Comparison of ENCODE assay signal across 8 mouse cellular contexts in genomic region chr17:35048149-35048931, GRCm38 (mm10). TPM values are rescaled to one million over a fixed set of nuclear protein-coding genes. Genes with fewer than 3 reads are reported as not detected.
DNase-seq lines count a peak whose midpoint lies in the region; ATAC-seq and TF ChIP-seq lines count a peak whose summit lies in the region.

No protein-coding gene starts in this region.

- H3K4me3 ChIP-seq in hindbrain, embryonic 12.5 days = no peak overlapping the region
- H3K4me3 ChIP-seq in hindbrain, embryonic 13.5 days = no peak overlapping the region
- peak overlapping the region; percentile 86 for H3K4me3 ChIP-seq in bone marrow macrophage, adult 2 months (ENCODE audit: insufficient read depth, low read length)
- H3K4me3 ChIP-seq in hindbrain, embryonic 16.5 days (ENCODE audit: low read length) = no peak overlapping the region
- H3K4me3 ChIP-seq in liver, embryonic 14.5 days (ENCODE audit: insufficient read depth in 1 of 2, low read depth in 2 of 2, low read length in 2 of 2) = peak overlapping the region; percentile 34 to 38

- no peak for DNase-seq in liver, embryonic 14.5 days (ENCODE audit: low read depth in 3 of 3, low spot score in 3 of 3)
- peak; percentile 30 to 55 for DNase-seq in thymus, postnatal 36 days
- DNase-seq in left cerebral cortex, adult 8-10 months (ENCODE audit: low spot score in 2 of 2) = no peak
- no peak for DNase-seq in gastrocnemius, postnatal 4 days (ENCODE audit: low spot score in 2 of 2)

- TF ChIP-seq EP300 in liver, embryonic 14.5 days (IDR thresholded peaks at IDR 0.05; ENCODE audit: low read depth) = no peak

- H3K4me2 ChIP-seq in hindbrain, embryonic 12.5 days (replicated peaks) = 0 out of 2 replicates have a peak overlapping the region, but pooled peaks have one; percentile 11
- H3K4me2 ChIP-seq in hindbrain, embryonic 13.5 days = no peak overlapping the region
- H3K4me2 ChIP-seq in hindbrain, embryonic 16.5 days (ENCODE audit: low read length) = no peak overlapping the region
- H3K4me2 ChIP-seq in liver, embryonic 14.5 days (ENCODE audit: low read depth) = peak overlapping the region; percentile 98

- H3K36me3 ChIP-seq in hindbrain, embryonic 12.5 days = no peaks in the 10 kb centered on the region
- no peaks in the 10 kb centered on the region for H3K36me3 ChIP-seq in hindbrain, embryonic 13.5 days
- H3K36me3 ChIP-seq in hindbrain, embryonic 16.5 days (ENCODE audit: control insufficient read depth, insufficient read depth, low read length) = no peaks in the 10 kb centered on the region
- peaks cover 14% of the 10 kb centered on the region for H3K36me3 ChIP-seq in liver, embryonic 14.5 days (replicated peaks; ENCODE audit: control insufficient read depth, insufficient read depth, low read depth)

- TF ChIP-seq CTCF in bone marrow macrophage, adult 2 months (IDR thresholded peaks at IDR 0.05; ENCODE audit: low read depth, low read length) = no peak
- no peak for TF ChIP-seq CTCF in liver, embryonic 14.5 days (IDR thresholded peaks at IDR 0.05; ENCODE audit: low read depth)

- 37% methylated on average over 11 of the region's 11 CpGs for WGBS in hindbrain, embryonic 12.5 days
- 50% methylated on average over 11 of the region's 11 CpGs for WGBS in hindbrain, embryonic 13.5 days
- 42% methylated on average over 11 of the region's 11 CpGs for WGBS in hindbrain, embryonic 16.5 days
- WGBS in liver, embryonic 14.5 days (ENCODE audit: insufficient replicate concordance) = 3% methylated on average over 11 of the region's 11 CpGs

- H3K27ac ChIP-seq in hindbrain, embryonic 12.5 days = peak overlapping the region; percentile 62
- no peak overlapping the region; the same call in 1 of the 2 replicates for H3K27ac ChIP-seq in hindbrain, embryonic 13.5 days
- peak overlapping the region; percentile 99 for H3K27ac ChIP-seq in bone marrow macrophage, adult 2 months (ENCODE audit: insufficient read depth, low read depth, low read length)
- peak overlapping the region; percentile 13; the same call in 1 of the 2 replicates for H3K27ac ChIP-seq in hindbrain, embryonic 16.5 days (ENCODE audit: low read depth, low read length)
- peak overlapping the region; percentile 81 for H3K27ac ChIP-seq in liver, embryonic 14.5 days

- no peak for ATAC-seq in hindbrain, embryonic 12.5 days (ENCODE audit: low FRiP score)
- no peak for ATAC-seq in hindbrain, embryonic 13.5 days (ENCODE audit: low FRiP score)
- no peak for ATAC-seq in hindbrain, embryonic 16.5 days
- no peak for ATAC-seq in liver, embryonic 14.5 days (ENCODE audit: insufficient read depth)

- H3K9ac ChIP-seq in hindbrain, embryonic 12.5 days = no peak overlapping the region
- H3K9ac ChIP-seq in hindbrain, embryonic 13.5 days = no peak overlapping the region
- no peak overlapping the region for H3K9ac ChIP-seq in hindbrain, embryonic 16.5 days (ENCODE audit: low read depth, low read length)
- H3K9ac ChIP-seq in liver, embryonic 14.5 days (replicated peaks) = peak overlapping the region; percentile 57

- peaks cover 56% of the 10 kb centered on the region for H3K4me1 ChIP-seq in hindbrain, embryonic 12.5 days
- H3K4me1 ChIP-seq in hindbrain, embryonic 13.5 days (replicated peaks) = peaks cover 47% of the 10 kb centered on the region
- H3K4me1 ChIP-seq in bone marrow macrophage, adult 2 months (ENCODE audit: control insufficient read depth, insufficient read depth, low read length) = peaks cover 50% of the 10 kb centered on the region
- peaks cover 10% of the 10 kb centered on the region for H3K4me1 ChIP-seq in hindbrain, embryonic 16.5 days (ENCODE audit: control insufficient read depth, insufficient read depth, low read depth, low read length)
- H3K4me1 ChIP-seq in liver, embryonic 14.5 days (replicated peaks; ENCODE audit: control insufficient read depth in 2 of 2, insufficient read depth in 2 of 2, low read length in 1 of 2) = peaks cover 63 to 65% of the 10 kb centered on the region in 2 experiments

- H3K27me3 ChIP-seq in hindbrain, embryonic 12.5 days = no peaks in the 10 kb centered on the region
- no peaks in the 10 kb centered on the region for H3K27me3 ChIP-seq in hindbrain, embryonic 13.5 days
- no peaks in the 10 kb centered on the region for H3K27me3 ChIP-seq in hindbrain, embryonic 16.5 days (replicated peaks; ENCODE audit: control insufficient read depth, insufficient read depth, low read length)
- no peaks in the 10 kb centered on the region for H3K27me3 ChIP-seq in liver, embryonic 14.5 days (ENCODE audit: control insufficient read depth, insufficient read depth, low read length)

- 0 out of 2 replicates have a peak, but pooled peaks have one; percentile 19 for TF ChIP-seq POLR2A in bone marrow macrophage, adult 2 months (IDR thresholded peaks at IDR 0.05; ENCODE audit: borderline replicate concordance, low read depth, low read length)

- H3K9me3 ChIP-seq in hindbrain, embryonic 12.5 days (replicated peaks) = no peaks in the 10 kb centered on the region
- H3K9me3 ChIP-seq in hindbrain, embryonic 13.5 days = no peaks in the 10 kb centered on the region
- H3K9me3 ChIP-seq in hindbrain, embryonic 16.5 days (ENCODE audit: control insufficient read depth, low read length) = no peaks in the 10 kb centered on the region
- H3K9me3 ChIP-seq in liver, embryonic 14.5 days (ENCODE audit: control insufficient read depth, low read length) = no peaks in the 10 kb centered on the region

RNA-seq across cellular contexts. Expression of gene Clic1, which starts 1.4 kb away (rescaled TPM):
- 157 and 159 TPM in 2 replicates for polyA plus RNA-seq in hindbrain, embryonic 12.5 days (2016; fragmentation: Nextera tagmentation; extraction: Ambion mirVana)
- polyA plus RNA-seq in hindbrain, embryonic 13.5 days (2015; fragmentation: Nextera tagmentation; extraction: Ambion mirVana) = 100 and 102 TPM in 2 replicates
- polyA plus RNA-seq in bone marrow macrophage, adult 2 months (2012; ENCODE audit: insufficient read depth, insufficient read length, missing spikeins) = 357 and 381 TPM in 2 replicates
- 85.2 and 88.5 TPM in 2 replicates for polyA plus RNA-seq in hindbrain, embryonic 16.5 days (2015; fragmentation: Nextera tagmentation; extraction: Ambion mirVana)
- 76.4 and 78.0 TPM in 2 replicates for polyA plus RNA-seq in liver, embryonic 14.5 days (2012; rRNA removed)
- 38.1 and 39.9 TPM in 2 replicates for polyA plus RNA-seq in liver, embryonic 14.5 days (2014; fragmentation: Nextera tagmentation; extraction: Ambion mirVana)
- total RNA-seq in left cerebral cortex, adult 8-10 months (2022) = 10 to 100 TPM; 10.2 to 18.3 (median 11.8) TPM
- 10 to 100 TPM; 87.2 to 89.7 TPM for total RNA-seq in gastrocnemius, postnatal 4 days (2021)

RNA-seq across cellular contexts. Expression of gene Msh5, which starts 1.8 kb away (rescaled TPM):
- polyA plus RNA-seq in hindbrain, embryonic 12.5 days (2016; fragmentation: Nextera tagmentation; extraction: Ambion mirVana) = 3.0 and 3.1 TPM in 2 replicates
- 2.7 and 3.5 TPM in 2 replicates for polyA plus RNA-seq in hindbrain, embryonic 13.5 days (2015; fragmentation: Nextera tagmentation; extraction: Ambion mirVana)
- polyA plus RNA-seq in bone marrow macrophage, adult 2 months (2012; ENCODE audit: insufficient read depth, insufficient read length, missing spikeins) = 2.4 and 3.2 TPM in 2 replicates
- 1.8 and 2.5 TPM in 2 replicates for polyA plus RNA-seq in hindbrain, embryonic 16.5 days (2015; fragmentation: Nextera tagmentation; extraction: Ambion mirVana)
- polyA plus RNA-seq in liver, embryonic 14.5 days (2012; rRNA removed) = 3.3 and 4.3 TPM in 2 replicates
- 2.3 and 2.9 TPM in 2 replicates for polyA plus RNA-seq in liver, embryonic 14.5 days (2014; fragmentation: Nextera tagmentation; extraction: Ambion mirVana)
- 1 to 10 TPM in 1 of 4 experiments, under 1 TPM in 2, not detected in 1; 0.34 to 1.2 (median 0.78) TPM for total RNA-seq in left cerebral cortex, adult 8-10 months (2022)
- total RNA-seq in gastrocnemius, postnatal 4 days (2021) = 1 to 10 TPM; 4.5 to 5.4 TPM

RNA-seq across cellular contexts. Expression of gene Ddah2, which starts 10.5 kb away (rescaled TPM):
- polyA plus RNA-seq in hindbrain, embryonic 12.5 days (2016; fragmentation: Nextera tagmentation; extraction: Ambion mirVana) = 512 and 517 TPM in 2 replicates
- polyA plus RNA-seq in hindbrain, embryonic 13.5 days (2015; fragmentation: Nextera tagmentation; extraction: Ambion mirVana) = 420 and 426 TPM in 2 replicates
- 9.0 and 10.9 TPM in 2 replicates for polyA plus RNA-seq in bone marrow macrophage, adult 2 months (2012; ENCODE audit: insufficient read depth, insufficient read length, missing spikeins)
- 338 and 363 TPM in 2 replicates for polyA plus RNA-seq in hindbrain, embryonic 16.5 days (2015; fragmentation: Nextera tagmentation; extraction: Ambion mirVana)
- polyA plus RNA-seq in liver, embryonic 14.5 days (2012; rRNA removed) = 12.0 and 12.3 TPM in 2 replicates
- 16.1 and 17.3 TPM in 2 replicates for polyA plus RNA-seq in liver, embryonic 14.5 days (2014; fragmentation: Nextera tagmentation; extraction: Ambion mirVana)
- 10 to 100 TPM; 13.1 to 20.2 (median 14.8) TPM for total RNA-seq in left cerebral cortex, adult 8-10 months (2022)
- total RNA-seq in gastrocnemius, postnatal 4 days (2021) = 100 to 1,000 TPM; 108 to 109 TPM

RNA-seq across cellular contexts. Expression of gene Ly6g6c, which starts 16.8 kb away (rescaled TPM):
- not detected in 2 replicates for polyA plus RNA-seq in hindbrain, embryonic 12.5 days (2016; fragmentation: Nextera tagmentation; extraction: Ambion mirVana)
- polyA plus RNA-seq in hindbrain, embryonic 13.5 days (2015; fragmentation: Nextera tagmentation; extraction: Ambion mirVana) = not detected in 2 replicates
- polyA plus RNA-seq in bone marrow macrophage, adult 2 months (2012; ENCODE audit: insufficient read depth, insufficient read length, missing spikeins) = not detected in 2 replicates
- not detected in 2 replicates for polyA plus RNA-seq in hindbrain, embryonic 16.5 days (2015; fragmentation: Nextera tagmentation; extraction: Ambion mirVana)
- polyA plus RNA-seq in liver, embryonic 14.5 days (2012; rRNA removed) = 0.26 and 0.48 TPM in 2 replicates
- polyA plus RNA-seq in liver, embryonic 14.5 days (2014; fragmentation: Nextera tagmentation; extraction: Ambion mirVana) = 0.24 and 0.37 TPM in 2 replicates
- total RNA-seq in left cerebral cortex, adult 8-10 months (2022) = not detected
- under 1 TPM in 1 of 2 experiments, not detected in 1; 0.39 TPM for total RNA-seq in gastrocnemius, postnatal 4 days (2021)

RNA-seq across cellular contexts. Expression of gene Mpig6b, which starts 17.6 kb away (rescaled TPM):
- polyA plus RNA-seq in hindbrain, embryonic 12.5 days (2016; fragmentation: Nextera tagmentation; extraction: Ambion mirVana) = 0.46 and 0.52 TPM in 2 replicates
- polyA plus RNA-seq in hindbrain, embryonic 13.5 days (2015; fragmentation: Nextera tagmentation; extraction: Ambion mirVana) = 0.25 and 0.31 TPM in 2 replicates
- polyA plus RNA-seq in bone marrow macrophage, adult 2 months (2012; ENCODE audit: insufficient read depth, insufficient read length, missing spikeins) = not detected in 2 replicates
- 0.13 and 0.21 TPM in 2 replicates for polyA plus RNA-seq in hindbrain, embryonic 16.5 days (2015; fragmentation: Nextera tagmentation; extraction: Ambion mirVana)
- 2.3 and 2.6 TPM in 2 replicates for polyA plus RNA-seq in liver, embryonic 14.5 days (2012; rRNA removed)
- 4.0 and 6.6 TPM in 2 replicates for polyA plus RNA-seq in liver, embryonic 14.5 days (2014; fragmentation: Nextera tagmentation; extraction: Ambion mirVana)
- total RNA-seq in left cerebral cortex, adult 8-10 months (2022) = under 1 TPM in 1 of 4 experiments, not detected in 3; 0.15 TPM
- under 1 TPM; 0.29 to 0.42 TPM for total RNA-seq in gastrocnemius, postnatal 4 days (2021)

Comparison
In these comparisons a context has a peak if more than half of its experiments do, and no peak if none do; other contexts are left out.
1. H3K4me2 ChIP-seq: peak in hindbrain, embryonic 12.5 days (single experiment) and liver, embryonic 14.5 days (single experiment); none in hindbrain, embryonic 13.5 days (single experiment) and hindbrain, embryonic 16.5 days (single experiment).
2. H3K4me3 ChIP-seq: peak in bone marrow macrophage, adult 2 months (single experiment) and liver, embryonic 14.5 days (2 of 2); none in hindbrain, embryonic 12.5 days (single experiment), hindbrain, embryonic 13.5 days (single experiment) and hindbrain, embryonic 16.5 days (single experiment).
3. DNase-seq: peak in thymus, postnatal 36 days (2 of 2); none in liver, embryonic 14.5 days (0 of 3), left cerebral cortex, adult 8-10 months (0 of 2) and gastrocnemius, postnatal 4 days (0 of 2).
4. RNA of gene Ddah2, which starts 10.5 kb away (polyA plus RNA-seq): 512 to 517 TPM in hindbrain, embryonic 12.5 days, 420 to 426 TPM in hindbrain, embryonic 13.5 days and 338 to 363 TPM in hindbrain, embryonic 16.5 days; 12.0 to 17.3 TPM in liver, embryonic 14.5 days and 9.0 to 10.9 TPM in bone marrow macrophage, adult 2 months; every median in the first group is over 10 times any median in the second.